Mouse (Mus musculus): ENCODE data around the gene Ccnq.

- no peak for TF ChIP-seq POLR2A (IDR thresholded peaks at IDR 0.05; ENCODE audit: control insufficient read depth, extremely low read depth, insufficient read depth, low read length, poor library complexity)
- TF ChIP-seq CTCF (IDR thresholded peaks at IDR 0.05; ENCODE audit: borderline replicate concordance, control insufficient read depth, extremely low read depth, insufficient read depth, low read length, poor library complexity): no peak
These were observed 18.9 kb downstream of the Ccnq start for GRCm38 (mm10) chr11:78732619-78733018.
